Mouse (Mus musculus) urinary bladder, postnatal 25 days (tissue): ENCODE results near the gene 4930595M18Rik.

Experiments used
- DNase-seq: peaks from one replicate; pipeline ENCODE4 v3.0.0; 2022; ENCODE audit warnings: low spot score

The 4930595M18Rik gene

GRCm38 (mm10) chrX:81458021-81458420 lies at the start of gene 4930595M18Rik:
Gene 4930595M18Rik, minus strand, starts transcription at chrX:81458121.
- no peak for DNase-seq

- DNase-seq = no peak
Measured at GRCm38 (mm10) chrX:81472500-81472899, 14.6 kb upstream of the 4930595M18Rik start.
